Mouse (Mus musculus): Measurements from ENCODE around the gene Ndufv2. TPM values are rescaled to one million over a fixed set of nuclear protein-coding genes. Genes with fewer than 3 reads are reported as not detected.
"Not testable (repeated sequence)": the region's sequence is repeated elsewhere in the genome, so short reads cannot be mapped to it uniquely, and the experiment has no call there.

Ndufv2 gene
- polyA plus RNA-seq, 1 experiment from 2014 or later, result 311 TPM

DNA sequence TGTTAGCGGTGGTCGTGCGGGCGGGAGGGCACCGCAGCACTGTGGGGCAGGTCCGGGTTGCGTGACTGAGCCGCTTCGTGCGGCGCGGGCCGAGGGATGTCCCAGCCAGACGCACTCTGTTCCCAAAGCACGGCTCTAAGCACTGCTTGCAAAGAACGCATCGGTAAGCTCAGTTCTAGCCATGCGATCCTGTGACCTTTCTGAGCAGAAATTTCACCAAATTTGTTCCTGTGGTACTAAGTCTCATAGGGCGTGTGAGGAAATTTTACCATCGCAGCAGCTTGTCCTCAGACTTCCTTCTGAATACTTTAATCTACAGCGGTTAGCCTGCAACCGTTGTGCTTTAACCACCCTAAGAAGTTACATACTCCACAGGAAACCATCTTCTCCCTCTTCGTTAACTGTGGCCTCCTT is 23.9 kb downstream of the Ndufv2 start:
- peak overlapping the region; percentile 93 for H3K27ac ChIP-seq
- peak overlapping the region; percentile 96 for H3K4me3 ChIP-seq
- no peaks in the 10 kb centered on the region for H3K9me3 ChIP-seq
- peaks cover 30% of the 10 kb centered on the region for H3K4me1 ChIP-seq
- peak overlapping the region; percentile 85 for H3K9ac ChIP-seq
- H3K4me2 ChIP-seq, result peak overlapping the region; percentile 73
- H3K27me3 ChIP-seq, result no peaks in the 10 kb centered on the region
- peak; percentile 39; the same call in 1 of the 2 replicates for ATAC-seq (ENCODE audit: insufficient number of reproducible peaks, insufficient read depth, low FRiP score, low TSS enrichment, low read depth)
- peaks cover 26% of the 10 kb centered on the region for H3K36me3 ChIP-seq
- under 1% methylated on average over 23 of the region's 23 CpGs for WGBS

GRCm38 (mm10) chr17:66076934-66077333 is 24.4 kb downstream of the Ndufv2 start, which contains the start of gene Ankrd12:
TSS of gene Ankrd12 (minus strand) at chr17:66077089.
- peak within 1 kb of the TSS; percentile 73 for H3K4me2 ChIP-seq
- under 1% methylated on average over 53 of the region's 53 CpGs for WGBS

GRCm38 (mm10) chr17:66076174-66076927 is 25.0 kb downstream of the Ndufv2 start:
- ATAC-seq (ENCODE audit: insufficient number of reproducible peaks, insufficient read depth, low FRiP score, low TSS enrichment, low read depth), result peak; percentile 88
- peak overlapping the region; percentile 96 for H3K4me3 ChIP-seq

More at GRCm38 (mm10) chr17:66076934-66077333, 24.4 kb downstream of the Ndufv2 start, which contains the start of gene Ankrd12:
- Histone ChIP-seq H3K4me3 (peak within 1 kb of the TSS; percentile 96), H3K9ac (peak within 1 kb of the TSS; percentile 85), H3K27ac (peak within 1 kb of the TSS; percentile 93), H3K36me3 (peaks cover 26% of the 10 kb centered on the region), H3K9me3 (no peaks in the 10 kb centered on the region), H3K4me1 (peaks cover 30% of the 10 kb centered on the region), H3K27me3 (no peaks in the 10 kb centered on the region)
- peak; percentile 94 for ATAC-seq (ENCODE audit: insufficient number of reproducible peaks, insufficient read depth, low FRiP score, low TSS enrichment, low read depth)

DNA sequence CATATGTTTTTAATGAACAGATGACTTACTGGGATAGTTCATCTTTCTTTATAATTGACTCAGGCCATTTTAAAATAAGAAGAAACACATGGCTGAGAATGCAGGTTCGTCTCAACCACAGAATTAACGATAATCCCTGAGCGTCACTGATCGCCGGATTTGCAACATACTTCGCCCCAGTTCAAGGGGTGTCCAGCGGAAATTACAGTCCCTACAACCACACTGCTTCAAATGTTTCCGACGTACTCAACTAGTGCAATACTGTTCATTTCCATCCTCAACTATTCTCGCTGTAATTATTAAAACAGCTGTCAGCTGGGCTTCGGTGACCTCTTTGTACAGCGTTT is 25.6 kb downstream of the Ndufv2 start:
- WGBS, result 2% methylated on average over 12 of the region's 12 CpGs
- H3K27me3 ChIP-seq, result no peaks in the 10 kb centered on the region
- peak overlapping the region; percentile 96 for H3K4me3 ChIP-seq
- peaks cover 15% of the 10 kb centered on the region for H3K36me3 ChIP-seq
- peak overlapping the region; percentile 85 for H3K9ac ChIP-seq
- peaks cover 30% of the 10 kb centered on the region for H3K4me1 ChIP-seq
- H3K27ac ChIP-seq, result peak overlapping the region; percentile 93; the same call in 1 of the 2 replicates
- H3K4me2 ChIP-seq, result peak overlapping the region; percentile 73
- no peak for ATAC-seq (ENCODE audit: insufficient number of reproducible peaks, insufficient read depth, low FRiP score, low TSS enrichment, low read depth)
- H3K9me3 ChIP-seq, result no peaks in the 10 kb centered on the region

More at GRCm38 (mm10) chr17:66076174-66076927, 25.0 kb downstream of the Ndufv2 start:
- H3K9ac ChIP-seq, result peak overlapping the region; percentile 85
- H3K4me1 ChIP-seq, result peaks cover 30% of the 10 kb centered on the region
- WGBS, result under 1% methylated on average over 81 of the region's 95 CpGs
- H3K27ac ChIP-seq, result peak overlapping the region; percentile 93
- H3K4me2 ChIP-seq, result peak overlapping the region; percentile 73
- H3K36me3 ChIP-seq, result peaks cover 20% of the 10 kb centered on the region
- no peaks in the 10 kb centered on the region for H3K9me3 ChIP-seq
- H3K27me3 ChIP-seq, result no peaks in the 10 kb centered on the region

GRCm38 (mm10) chr17:66073971-66074370 is 27.4 kb downstream of the Ndufv2 start:
- no peaks in the 10 kb centered on the region for H3K27me3 ChIP-seq
- no peak for ATAC-seq (ENCODE audit: insufficient number of reproducible peaks, insufficient read depth, low FRiP score, low TSS enrichment, low read depth)
- H3K9me3 ChIP-seq, result no peaks in the 10 kb centered on the region
- H3K9ac ChIP-seq, result no peak overlapping the region
- no peak overlapping the region for H3K4me2 ChIP-seq
- H3K27ac ChIP-seq, result no peak overlapping the region
- no peaks in the 10 kb centered on the region for H3K36me3 ChIP-seq
- 85% methylated on average over 7 of the region's 7 CpGs for WGBS
- H3K4me1 ChIP-seq, result peaks cover 30% of the 10 kb centered on the region
- no peak overlapping the region for H3K4me3 ChIP-seq

DNA sequence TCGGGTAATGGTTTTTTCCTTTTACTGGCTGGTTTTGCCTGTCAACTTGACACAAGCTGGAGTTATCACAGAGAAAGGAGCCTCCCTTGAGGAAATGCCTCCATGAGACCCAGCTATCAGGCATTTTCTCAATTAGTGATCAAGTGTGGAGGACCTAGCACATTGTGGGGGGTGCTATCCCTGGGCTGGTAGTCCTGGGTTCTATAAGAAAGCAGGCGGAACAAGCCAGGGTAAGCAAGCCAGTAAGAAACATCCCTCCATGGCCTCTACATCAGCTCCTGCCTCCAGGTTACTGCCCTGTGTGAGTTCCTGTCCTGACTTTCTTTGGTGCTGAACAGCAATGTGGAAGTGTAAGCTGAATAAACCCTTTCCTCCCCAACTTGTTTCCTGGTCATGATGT is 32.3 kb downstream of the Ndufv2 start:
- H3K4me3 ChIP-seq; H3K27ac ChIP-seq; ATAC-seq (ENCODE audit: insufficient number of reproducible peaks, insufficient read depth, low FRiP score, low TSS enrichment, low read depth); H3K9ac ChIP-seq; H3K36me3 ChIP-seq; H3K4me2 ChIP-seq; H3K9me3 ChIP-seq; H3K27me3 ChIP-seq; H3K4me1 ChIP-seq: not testable (repeated sequence)
- WGBS, result 82% methylated on average over 2 of the region's 2 CpGs

DNA sequence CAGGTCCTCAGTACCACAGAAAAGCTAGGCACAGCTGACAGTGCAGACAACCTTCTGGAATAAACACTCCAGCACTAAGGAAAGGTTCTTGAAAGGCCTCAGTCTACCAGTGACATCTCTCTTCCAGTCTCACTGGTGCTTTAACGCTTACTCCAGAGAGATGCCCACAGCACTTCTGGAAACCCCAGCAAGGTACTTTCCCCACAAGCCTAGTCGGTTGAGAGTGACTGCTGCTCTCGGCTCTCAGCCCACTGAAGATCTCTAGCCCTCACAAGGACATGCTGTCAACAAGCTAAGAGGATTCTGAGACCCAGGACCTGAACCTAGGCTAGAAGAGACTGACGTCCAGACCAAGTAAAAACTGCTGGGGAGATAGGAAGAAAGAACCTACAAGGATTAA is 36.2 kb downstream of the Ndufv2 start:
- Histone ChIP-seq H3K4me3 (no peak overlapping the region), H3K36me3 (no peaks in the 10 kb centered on the region), H3K4me2 (no peak overlapping the region), H3K27ac (no peak overlapping the region), H3K9ac (no peak overlapping the region), H3K9me3 (no peaks in the 10 kb centered on the region), H3K27me3 (no peaks in the 10 kb centered on the region), H3K4me1 (peaks cover 8% of the 10 kb centered on the region; the same call in 1 of the 2 replicates)
- WGBS, result 86% methylated on average over 4 of the region's 4 CpGs
- ATAC-seq (ENCODE audit: insufficient number of reproducible peaks, insufficient read depth, low FRiP score, low TSS enrichment, low read depth), result no peak

- Histone ChIP-seq H3K9ac (no peak overlapping the region), H3K4me1 (peaks cover 8% of the 10 kb centered on the region; the same call in 1 of the 2 replicates), H3K4me3 (0 out of 2 replicates have a peak overlapping the region, but pooled peaks have one; percentile 1), H3K36me3 (no peaks in the 10 kb centered on the region), H3K9me3 (no peaks in the 10 kb centered on the region), H3K4me2 (peak overlapping the region; percentile 31), H3K27me3 (no peaks in the 10 kb centered on the region), H3K27ac (peak overlapping the region; percentile 66; the same call in 1 of the 2 replicates)
- WGBS, result 55% methylated on average over 8 of the region's 8 CpGs
- no peak for ATAC-seq (ENCODE audit: insufficient number of reproducible peaks, insufficient read depth, low FRiP score, low TSS enrichment, low read depth)
Measured at GRCm38 (mm10) chr17:66061241-66061938, 40.0 kb downstream of the Ndufv2 start.

- H3K9me3 ChIP-seq, result no peaks in the 10 kb centered on the region
- no peak overlapping the region for H3K4me3 ChIP-seq
- H3K9ac ChIP-seq, result no peak overlapping the region
- H3K4me2 ChIP-seq, result no peak overlapping the region
- ATAC-seq (ENCODE audit: insufficient number of reproducible peaks, insufficient read depth, low FRiP score, low TSS enrichment, low read depth), result no peak
- no peaks in the 10 kb centered on the region for H3K36me3 ChIP-seq
- H3K27ac ChIP-seq, result no peak overlapping the region
- H3K4me1 ChIP-seq, result peaks cover 12% of the 10 kb centered on the region; the same call in 1 of the 2 replicates
- 88% methylated on average over 4 of the region's 4 CpGs for WGBS
- H3K27me3 ChIP-seq, result no peaks in the 10 kb centered on the region
Measured at GRCm38 (mm10) chr17:66058160-66058559, 43.2 kb downstream of the Ndufv2 start.

- WGBS, result 82% methylated on average over 2 of the region's 2 CpGs
- H3K27ac ChIP-seq, result no peak overlapping the region
- H3K9ac ChIP-seq, result no peak overlapping the region
- no peak overlapping the region for H3K4me2 ChIP-seq
- no peaks in the 10 kb centered on the region for H3K27me3 ChIP-seq
- ATAC-seq (ENCODE audit: insufficient number of reproducible peaks, insufficient read depth, low FRiP score, low TSS enrichment, low read depth), result no peak
- peaks cover 12% of the 10 kb centered on the region; the same call in 1 of the 2 replicates for H3K4me1 ChIP-seq
- H3K9me3 ChIP-seq, result no peaks in the 10 kb centered on the region
- H3K4me3 ChIP-seq, result no peak overlapping the region
- H3K36me3 ChIP-seq, result no peaks in the 10 kb centered on the region
Measured at GRCm38 (mm10) chr17:66057145-66057544, 44.2 kb downstream of the Ndufv2 start.

- no peaks in the 10 kb centered on the region for H3K9me3 ChIP-seq
- H3K4me1 ChIP-seq, result 0 out of 2 replicates have a peak, but pooled peaks cover 4% of the 10 kb centered on the region
- ATAC-seq (ENCODE audit: insufficient number of reproducible peaks, insufficient read depth, low FRiP score, low TSS enrichment, low read depth), result no peak
- no peak overlapping the region for H3K4me3 ChIP-seq
- H3K27me3 ChIP-seq, result no peaks in the 10 kb centered on the region
- peaks cover 1% of the 10 kb centered on the region for H3K36me3 ChIP-seq
- no peak overlapping the region for H3K4me2 ChIP-seq
- no peak overlapping the region for H3K27ac ChIP-seq
- whole genome bisulfite sequencing, result 70% methylated on average over 4 of the region's 4 CpGs
- no peak overlapping the region for H3K9ac ChIP-seq
Measured at GRCm38 (mm10) chr17:66053349-66053748, 48.0 kb downstream of the Ndufv2 start.
